In the genomic region with DNA sequence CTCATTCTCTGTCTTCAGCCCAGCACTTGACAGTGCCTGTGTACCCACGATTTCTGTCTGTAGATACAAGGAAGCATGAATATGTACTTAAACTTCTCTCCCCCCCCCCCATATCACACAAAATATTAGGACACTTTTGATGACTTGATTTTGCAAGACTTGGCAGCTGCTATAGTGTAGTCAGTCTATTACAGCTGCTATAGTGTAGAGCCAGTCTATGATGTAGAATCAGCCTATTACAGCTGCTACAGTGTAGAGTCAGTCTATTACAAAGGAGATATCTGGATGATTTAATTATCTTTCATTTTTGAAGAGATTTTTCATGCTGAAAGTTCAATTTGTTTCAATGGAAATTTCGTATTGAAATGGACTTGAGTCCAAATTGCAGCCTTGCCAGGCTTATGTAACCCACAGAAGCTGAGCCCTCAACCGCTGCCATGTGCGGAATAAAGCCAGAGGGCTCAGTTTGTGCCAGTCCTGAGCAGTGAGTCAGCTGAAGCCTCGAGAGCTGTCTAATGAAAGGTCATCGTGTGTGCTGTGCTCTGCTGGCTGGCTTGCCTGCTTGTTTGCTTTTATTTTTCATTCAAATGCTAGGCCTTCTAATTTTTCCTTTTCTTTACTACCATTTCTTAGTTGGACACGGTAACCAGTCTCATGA, we compare ENCODE assay signal across 9 mouse cellular contexts. TPM values are rescaled to one million over a fixed set of nuclear protein-coding genes. Genes with fewer than 3 reads are reported as not detected.
DNase-seq lines count a peak whose midpoint lies in the region; ATAC-seq and TF ChIP-seq lines count a peak whose summit lies in the region.
"Had no signal": no experiment of that assay in that cellular context is flagged by ENCODE, and none has a peak within 500 bp of the region (broad histone marks: within the 10 kb centered on the region; RNA-seq: fewer than 3 reads in every experiment).

No protein-coding gene starts in this region.

- H3K27me3 ChIP-seq in intestine, embryonic 14.5 days (replicated peaks; ENCODE audit: control insufficient read depth, insufficient read depth, low read length): no peaks in the 10 kb centered on the region
- H3K27me3 ChIP-seq in intestine, postnatal 0 days (replicated peaks; ENCODE audit: control insufficient read depth, insufficient read depth, low read length): no peaks in the 10 kb centered on the region
- no peaks in the 10 kb centered on the region for H3K27me3 ChIP-seq in intestine, embryonic 15.5 days (replicated peaks)
- no peaks in the 10 kb centered on the region for H3K27me3 ChIP-seq in midbrain, embryonic 15.5 days (replicated peaks)
- H3K27me3 ChIP-seq: liver, embryonic 13.5 days had no signal

- no peak for TF ChIP-seq CTCF in intestine, postnatal 0 days (IDR thresholded peaks at IDR 0.05; ENCODE audit: low read depth)

- no peak overlapping the region for H3K4me3 ChIP-seq in intestine, embryonic 14.5 days (ENCODE audit: low read depth, low read length)
- H3K4me3 ChIP-seq in intestine, postnatal 0 days (ENCODE audit: low read depth, low read length): no peak overlapping the region
- H3K4me3 ChIP-seq in intestine, embryonic 15.5 days (replicated peaks): no peak overlapping the region
- no peak overlapping the region for H3K4me3 ChIP-seq in midbrain, embryonic 15.5 days
- H3K4me3 ChIP-seq: liver, embryonic 13.5 days had no signal

- 80% methylated on average over 7 of the region's 7 CpGs for WGBS in intestine, embryonic 14.5 days
- WGBS in intestine, postnatal 0 days: 84% methylated on average over 7 of the region's 7 CpGs
- WGBS in intestine, embryonic 15.5 days: 86% methylated on average over 7 of the region's 7 CpGs
- WGBS in midbrain, embryonic 15.5 days: 73% methylated on average over 7 of the region's 7 CpGs

- no peaks in the 10 kb centered on the region for H3K36me3 ChIP-seq in intestine, embryonic 14.5 days (ENCODE audit: control insufficient read depth, insufficient read depth, low read length)
- H3K36me3 ChIP-seq in intestine, postnatal 0 days (ENCODE audit: control insufficient read depth, insufficient read depth): no peaks in the 10 kb centered on the region
- no peaks in the 10 kb centered on the region for H3K36me3 ChIP-seq in intestine, embryonic 15.5 days
- 0 out of 2 replicates have a peak, but pooled peaks cover 6% of the 10 kb centered on the region for H3K36me3 ChIP-seq in midbrain, embryonic 15.5 days (replicated peaks)
- H3K36me3 ChIP-seq: liver, embryonic 13.5 days had no signal

- H3K27ac ChIP-seq in intestine, embryonic 14.5 days (ENCODE audit: low read depth): no peak overlapping the region
- no peak overlapping the region for H3K27ac ChIP-seq in intestine, postnatal 0 days (ENCODE audit: low read depth, low read length)
- no peak overlapping the region for H3K27ac ChIP-seq in intestine, embryonic 15.5 days
- H3K27ac ChIP-seq in midbrain, embryonic 15.5 days: no peak overlapping the region
- H3K27ac ChIP-seq: liver, embryonic 13.5 days had no signal

- H3K9me3 ChIP-seq in intestine, embryonic 14.5 days (ENCODE audit: control insufficient read depth, low read length): no peaks in the 10 kb centered on the region
- H3K9me3 ChIP-seq in intestine, postnatal 0 days (ENCODE audit: control insufficient read depth): no peaks in the 10 kb centered on the region
- no peaks in the 10 kb centered on the region for H3K9me3 ChIP-seq in intestine, embryonic 15.5 days
- H3K9me3 ChIP-seq in midbrain, embryonic 15.5 days: no peaks in the 10 kb centered on the region
- H3K9me3 ChIP-seq: liver, embryonic 13.5 days had no signal

- H3K4me2 ChIP-seq in intestine, embryonic 14.5 days (ENCODE audit: low read length): no peak overlapping the region
- H3K4me2 ChIP-seq in intestine, postnatal 0 days (replicated peaks; ENCODE audit: low read depth): no peak overlapping the region
- H3K4me2 ChIP-seq in intestine, embryonic 15.5 days (replicated peaks): no peak overlapping the region
- H3K4me2 ChIP-seq in midbrain, embryonic 15.5 days: no peak overlapping the region
- H3K4me2 ChIP-seq: liver, embryonic 13.5 days had no signal

- no peaks in the 10 kb centered on the region for H3K4me1 ChIP-seq in intestine, embryonic 14.5 days (replicated peaks; ENCODE audit: control insufficient read depth, insufficient read depth, low read length)
- H3K4me1 ChIP-seq in intestine, postnatal 0 days (replicated peaks; ENCODE audit: control insufficient read depth, insufficient read depth, low read length): no peaks in the 10 kb centered on the region
- no peaks in the 10 kb centered on the region for H3K4me1 ChIP-seq in intestine, embryonic 15.5 days (replicated peaks)
- no peaks in the 10 kb centered on the region for H3K4me1 ChIP-seq in midbrain, embryonic 15.5 days
- H3K4me1 ChIP-seq: liver, embryonic 13.5 days had no signal

- H3K9ac ChIP-seq in intestine, embryonic 14.5 days (ENCODE audit: low read length): no peak overlapping the region
- no peak overlapping the region for H3K9ac ChIP-seq in intestine, postnatal 0 days (ENCODE audit: low read depth, low read length)
- no peak overlapping the region for H3K9ac ChIP-seq in intestine, embryonic 15.5 days
- H3K9ac ChIP-seq in midbrain, embryonic 15.5 days: no peak overlapping the region
- H3K9ac ChIP-seq: liver, embryonic 13.5 days had no signal

- peak; percentile 18 for DNase-seq in intestine, embryonic 14.5 days (ENCODE audit: low spot score)
- peak; percentile 49 to 55 for DNase-seq in adrenal gland, adult 18-20 months (ENCODE audit: low spot score in 2 of 2)
- peak; percentile 86 for DNase-seq in gastrocnemius, adult 18-20 months (ENCODE audit: low spot score)
- peak; percentile 81 for DNase-seq in layer of hippocampus, adult 9-11 months
- DNase-seq in right cerebral cortex, adult 2 months (ENCODE audit: low spot score in 2 of 2): peak; percentile 58 to 59
- DNase-seq: liver, embryonic 13.5 days had no signal

- no peak for ATAC-seq in intestine, embryonic 14.5 days (replicated peaks; ENCODE audit: low FRiP score, low TSS enrichment, low read depth)
- no peak for ATAC-seq in intestine, postnatal 0 days
- ATAC-seq in intestine, embryonic 15.5 days: no peak
- no peak for ATAC-seq in midbrain, embryonic 15.5 days (replicated peaks)

RNA-seq across cellular contexts. Expression of a gene that starts 36.2 kb away (rescaled TPM):
- polyA plus RNA-seq in intestine, embryonic 14.5 days (2014; fragmentation: Nextera tagmentation; extraction: Ambion mirVana): 15.5 and 19.5 TPM in 2 replicates
- polyA plus RNA-seq in intestine, postnatal 0 days (2015; fragmentation: Nextera tagmentation; extraction: Ambion mirVana): 11.3 and 11.8 TPM in 2 replicates
- total RNA-seq in adrenal gland, adult 18-20 months (2021): 10 to 100 TPM; 51.9 to 92.9 TPM
- 1 to 10 TPM; 7.6 to 8.6 TPM for total RNA-seq in gastrocnemius, adult 18-20 months (2021)
- 13.5 and 14.0 TPM in 2 replicates for polyA plus RNA-seq in intestine, embryonic 15.5 days (2015; fragmentation: Nextera tagmentation; extraction: Ambion mirVana)
- polyA plus RNA-seq in midbrain, embryonic 15.5 days (2015; fragmentation: Nextera tagmentation; extraction: Ambion mirVana): 39.1 and 40.0 TPM in 2 replicates

RNA-seq across cellular contexts. Expression of a gene that starts 41.2 kb away (rescaled TPM):
- 67.1 and 67.6 TPM in 2 replicates for polyA plus RNA-seq in intestine, embryonic 14.5 days (2014; fragmentation: Nextera tagmentation; extraction: Ambion mirVana)
- 34.0 and 34.3 TPM in 2 replicates for polyA plus RNA-seq in intestine, postnatal 0 days (2015; fragmentation: Nextera tagmentation; extraction: Ambion mirVana)
- 10 to 100 TPM; 37.5 to 48.9 TPM for total RNA-seq in adrenal gland, adult 18-20 months (2021)
- 10 to 100 TPM; 28.0 TPM for total RNA-seq in gastrocnemius, adult 18-20 months (2021)
- polyA plus RNA-seq in intestine, embryonic 15.5 days (2015; fragmentation: Nextera tagmentation; extraction: Ambion mirVana): 52.1 and 53.7 TPM in 2 replicates
- polyA plus RNA-seq in midbrain, embryonic 15.5 days (2015; fragmentation: Nextera tagmentation; extraction: Ambion mirVana): 43.8 and 46.3 TPM in 2 replicates

RNA-seq across cellular contexts. Expression of a gene that starts 44.5 kb away (rescaled TPM):
- polyA plus RNA-seq in intestine, embryonic 14.5 days (2014; fragmentation: Nextera tagmentation; extraction: Ambion mirVana): 1.1 TPM in 2 replicates
- 2.5 and 3.0 TPM in 2 replicates for polyA plus RNA-seq in intestine, postnatal 0 days (2015; fragmentation: Nextera tagmentation; extraction: Ambion mirVana)
- under 1 TPM; 0.45 to 0.70 TPM for total RNA-seq in adrenal gland, adult 18-20 months (2021)
- not detected for total RNA-seq in gastrocnemius, adult 18-20 months (2021)
- polyA plus RNA-seq in intestine, embryonic 15.5 days (2015; fragmentation: Nextera tagmentation; extraction: Ambion mirVana): 1.1 and 1.2 TPM in 2 replicates
- polyA plus RNA-seq in midbrain, embryonic 15.5 days (2015; fragmentation: Nextera tagmentation; extraction: Ambion mirVana): 0.04 and 0.06 TPM in 2 replicates

RNA-seq across cellular contexts. Expression of a gene that starts 59.1 kb away (rescaled TPM):
- polyA plus RNA-seq in intestine, embryonic 14.5 days (2014; fragmentation: Nextera tagmentation; extraction: Ambion mirVana): 33.9 and 39.4 TPM in 2 replicates
- polyA plus RNA-seq in intestine, postnatal 0 days (2015; fragmentation: Nextera tagmentation; extraction: Ambion mirVana): 59.2 and 62.0 TPM in 2 replicates
- total RNA-seq in adrenal gland, adult 18-20 months (2021): 10 to 100 TPM; 73.3 to 86.3 TPM
- 10 to 100 TPM; 12.7 to 14.0 TPM for total RNA-seq in gastrocnemius, adult 18-20 months (2021)
- 35.2 and 36.3 TPM in 2 replicates for polyA plus RNA-seq in intestine, embryonic 15.5 days (2015; fragmentation: Nextera tagmentation; extraction: Ambion mirVana)
- polyA plus RNA-seq in midbrain, embryonic 15.5 days (2015; fragmentation: Nextera tagmentation; extraction: Ambion mirVana): 66.0 and 67.5 TPM in 2 replicates

Comparison
In these comparisons a context has a peak if more than half of its experiments do, and no peak if none do; other contexts are left out.
1. DNase-seq: peak in every context shown above with its lines; median percentile 86 in gastrocnemius, adult 18-20 months; 81 in layer of hippocampus, adult 9-11 months; 58 in right cerebral cortex, adult 2 months; 52 in adrenal gland, adult 18-20 months; 18 in intestine, embryonic 14.5 days.